Mouse (Mus musculus): ENCODE results near the gene Coro6.

DNA sequence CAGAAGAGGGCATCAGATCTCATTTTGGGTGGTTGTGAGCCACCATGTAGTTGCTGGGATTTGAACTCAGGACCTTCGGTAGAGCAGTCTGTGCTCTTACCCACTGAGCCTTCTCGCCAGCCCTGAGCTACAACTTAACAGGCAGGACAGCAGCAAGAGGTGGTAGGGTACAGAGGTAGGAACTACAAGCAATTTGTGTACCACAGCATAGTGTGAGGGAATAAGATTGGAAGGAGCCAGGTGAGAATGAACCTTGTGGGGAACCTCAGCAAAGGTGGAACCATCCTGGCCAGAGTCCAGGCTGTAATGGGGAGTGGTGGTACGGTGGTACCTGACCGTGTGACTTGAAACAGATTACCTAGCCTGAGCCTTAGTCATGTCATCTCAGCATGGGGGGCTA is 39.8 kb downstream of the Coro6 start:
- TF ChIP-seq CTCF (IDR thresholded peaks at IDR 0.05; ENCODE audit: insufficient read depth, low read depth, low read length) (no peak), POLR2A (IDR thresholded peaks at IDR 0.05; ENCODE audit: insufficient read depth, low read depth, low read length) (no peak)
